Mouse (Mus musculus) cerebellum, adult 11-12 months (tissue): ENCODE results near the gene Rpf1.

ENCODE experiments used
- DNase-seq: peaks from one replicate; pipeline ENCODE4 v3.0.0; 2022

Rpf1 gene

DNA sequence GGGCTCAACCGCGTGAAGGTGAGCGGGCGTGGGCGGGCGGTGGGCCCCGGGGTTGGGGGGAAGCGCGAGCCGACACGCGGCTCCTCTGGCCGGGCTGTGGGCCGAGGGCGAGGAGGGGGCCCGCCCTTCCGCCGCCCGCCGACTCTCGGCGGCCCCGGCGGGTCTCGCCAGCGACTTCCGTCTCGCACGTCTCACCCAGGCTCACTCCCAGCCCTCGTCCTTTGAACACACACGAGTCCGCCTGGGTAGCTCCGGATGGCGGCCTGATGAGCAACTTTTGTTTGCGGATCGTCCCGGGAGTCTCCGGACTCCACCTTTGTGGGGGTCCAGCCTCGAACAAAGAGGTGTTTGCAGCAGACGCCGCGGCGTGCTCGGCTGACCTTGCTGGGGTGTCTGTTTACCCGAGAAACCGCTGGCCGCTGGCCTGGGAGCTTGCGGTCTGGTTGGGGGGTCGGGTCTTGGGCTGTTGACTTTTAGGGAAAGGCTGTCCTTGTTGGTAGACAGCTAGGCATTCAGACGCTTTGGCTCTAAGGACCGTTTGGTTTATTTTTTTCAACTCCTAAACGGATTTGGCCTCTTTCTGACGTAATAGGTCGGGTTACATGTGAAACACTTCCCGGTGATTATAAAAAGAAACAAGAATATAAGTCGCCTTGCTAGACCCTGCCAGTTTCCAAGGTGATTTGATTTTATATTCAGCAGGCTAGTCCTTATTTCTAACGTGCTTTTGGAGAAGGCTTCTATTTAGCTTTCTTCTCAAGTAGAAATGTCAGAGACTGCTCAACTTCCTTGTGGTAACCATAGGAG lies 21.0 kb downstream of the Rpf1 start:
- DNase-seq = no peak

DNA sequence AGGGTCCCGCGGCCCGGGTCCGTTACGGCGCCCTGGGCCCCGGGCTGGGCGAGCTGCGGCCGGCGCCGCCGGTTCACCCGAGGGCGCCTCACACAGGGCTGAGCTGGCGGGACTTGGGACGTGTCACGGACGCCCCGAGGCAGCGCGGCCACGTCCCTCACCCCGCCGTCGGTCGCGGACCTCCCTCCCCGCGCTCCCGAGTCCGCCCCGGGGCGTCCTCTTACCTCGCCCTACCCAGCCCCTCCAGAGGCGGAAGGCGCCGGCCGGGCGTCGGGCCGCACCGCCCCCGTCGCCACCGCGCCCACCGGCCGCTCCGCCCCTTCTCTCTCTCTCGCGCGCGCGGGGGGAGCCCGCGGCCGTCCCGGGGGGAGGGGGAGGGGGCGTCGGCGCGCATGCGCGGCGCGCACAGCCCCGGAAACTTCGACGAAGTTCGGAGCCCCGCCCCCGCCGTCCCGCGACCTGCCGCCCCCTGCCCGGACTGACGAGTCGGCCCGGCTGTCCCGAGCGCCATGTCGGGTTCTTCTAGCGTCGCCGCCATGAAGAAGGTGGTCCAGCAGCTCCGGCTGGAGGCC lies 21.7 kb downstream of the Rpf1 start, which contains the start of the genes Spata1 and Gng5:
TSS of gene Spata1 (minus strand) at position 323 of the 572 bp plus-strand sequence.
TSS of gene Gng5 (plus strand) at position 377 of the 572 bp plus-strand sequence.
- DNase-seq = peak; percentile 16

- DNase-seq = no peak
Observed at GRCm38 (mm10) chr3:146498989-146499388, 22.2 kb downstream of the Rpf1 start.

DNA sequence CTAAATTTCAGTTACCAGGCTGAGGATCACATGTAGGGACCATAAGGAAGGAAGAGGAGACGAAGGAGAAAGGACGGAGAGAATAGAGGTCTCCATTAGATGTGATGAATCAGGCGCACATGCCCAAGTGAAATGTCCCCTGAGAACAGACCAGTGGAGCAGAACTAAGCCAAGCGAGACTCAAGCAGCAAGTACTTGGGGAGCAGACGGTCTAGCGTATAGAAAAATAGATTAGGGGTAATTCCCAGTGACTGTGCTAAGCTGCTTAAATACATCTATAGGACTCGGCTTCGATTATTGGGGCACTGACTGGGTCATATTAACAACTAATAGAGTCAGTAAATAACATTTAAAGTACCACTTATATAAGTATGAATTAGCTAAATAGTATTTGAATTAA lies 26.3 kb downstream of the Rpf1 start:
- no peak for DNase-seq

GRCm38 (mm10) chr3:146486464-146486863 lies 34.8 kb downstream of the Rpf1 start:
- DNase-seq = no peak

- no peak for DNase-seq
Observed at GRCm38 (mm10) chr3:146482044-146482443, 39.2 kb downstream of the Rpf1 start.

GRCm38 (mm10) chr3:146474428-146474827 lies 46.8 kb downstream of the Rpf1 start:
- no peak for DNase-seq

GRCm38 (mm10) chr3:146473741-146474140 lies 47.5 kb downstream of the Rpf1 start:
- DNase-seq = no peak

- no peak for DNase-seq
Observed at GRCm38 (mm10) chr3:146472657-146473056, 48.6 kb downstream of the Rpf1 start.

DNA sequence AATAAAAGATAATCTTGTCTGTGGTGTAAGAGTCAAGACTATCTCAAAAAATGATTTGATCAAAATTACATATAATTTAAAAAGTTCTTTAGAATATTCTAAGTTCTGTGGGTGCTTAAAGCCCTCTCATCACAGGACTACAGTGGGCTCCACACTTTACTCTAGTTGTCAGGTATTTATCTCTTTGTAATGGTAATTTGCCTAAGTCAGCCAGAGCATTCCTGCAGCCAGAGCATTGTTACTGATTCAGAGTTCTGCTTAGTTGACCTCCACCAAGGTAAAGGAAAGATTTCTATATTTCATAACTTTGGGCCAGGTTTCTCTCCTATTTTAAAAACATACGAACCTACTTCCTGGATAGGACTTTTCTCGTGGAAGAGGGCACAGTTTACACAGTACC lies 52.0 kb downstream of the Rpf1 start:
- DNase-seq = no peak

DNA sequence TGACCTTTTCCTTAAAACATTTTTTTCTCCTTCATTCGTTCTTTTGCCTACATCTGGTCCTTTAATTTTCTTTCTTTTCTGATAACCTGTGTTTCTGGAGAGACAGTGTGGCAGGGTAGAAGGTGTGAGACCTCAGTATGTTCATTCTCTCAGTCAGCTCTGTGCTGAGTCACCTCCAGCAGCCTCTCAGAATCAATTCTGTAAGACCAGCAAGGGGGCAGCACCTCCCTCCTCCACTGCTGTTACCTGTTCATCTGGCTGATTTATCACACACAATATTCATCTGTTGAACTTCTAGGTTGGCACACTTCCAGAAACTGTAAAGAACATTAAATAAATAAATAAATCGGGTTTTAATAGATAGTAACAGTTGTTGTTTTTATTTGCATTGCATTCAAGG lies 58.3 kb downstream of the Rpf1 start:
- no peak for DNase-seq
